Mouse (Mus musculus): ENCODE measurements around the gene Dohh.

Dohh gene

DNA sequence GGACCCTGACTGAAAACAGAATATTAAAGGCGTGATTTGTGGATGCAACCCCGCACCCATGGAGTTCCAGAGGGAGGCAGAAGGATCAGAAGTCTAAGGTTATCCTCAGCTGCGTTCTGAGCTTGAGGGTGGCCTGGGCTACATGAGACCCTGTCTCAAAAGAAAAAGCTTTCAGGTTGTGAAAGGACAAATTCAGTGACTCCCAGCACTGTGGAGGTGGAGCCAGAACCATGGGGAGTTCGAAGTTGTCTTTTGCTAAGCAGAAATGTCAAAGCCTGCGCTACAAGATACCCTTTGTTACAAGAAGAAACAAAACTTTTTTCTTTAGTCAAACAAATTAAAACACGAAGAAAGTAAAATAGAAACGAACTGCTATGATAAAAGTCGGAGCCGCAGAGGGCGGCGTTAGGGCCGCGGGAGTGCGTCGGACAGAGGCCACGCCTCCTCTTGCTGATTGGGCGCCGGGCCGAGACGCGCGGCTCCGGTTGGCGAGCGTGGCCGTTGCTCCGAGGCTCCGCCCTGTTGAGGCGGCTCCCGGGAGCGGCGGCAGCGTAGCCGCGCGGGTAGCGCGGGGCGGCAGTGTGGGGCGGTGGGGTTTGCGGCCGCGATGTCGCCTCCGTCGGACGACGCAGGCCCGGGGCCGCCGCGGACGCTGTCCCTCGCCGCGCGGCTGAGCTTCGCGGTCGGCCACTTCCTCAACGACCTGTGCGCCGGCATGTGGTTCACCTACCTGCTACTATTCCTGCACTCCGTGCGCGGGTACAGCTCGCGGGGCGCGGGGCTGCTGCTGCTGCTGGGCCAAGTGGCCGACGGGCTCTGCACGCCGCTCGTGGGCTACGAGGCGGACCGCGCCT, 27.0 kb upstream of the Dohh start, which contains the start of gene Mfsd12:
Gene Mfsd12, plus strand, starts transcription at position 501 of the 854 bp plus-strand sequence.
- no peak for DNase-seq (ENCODE audit: extremely low read depth, low read depth, low spot score)

DNA sequence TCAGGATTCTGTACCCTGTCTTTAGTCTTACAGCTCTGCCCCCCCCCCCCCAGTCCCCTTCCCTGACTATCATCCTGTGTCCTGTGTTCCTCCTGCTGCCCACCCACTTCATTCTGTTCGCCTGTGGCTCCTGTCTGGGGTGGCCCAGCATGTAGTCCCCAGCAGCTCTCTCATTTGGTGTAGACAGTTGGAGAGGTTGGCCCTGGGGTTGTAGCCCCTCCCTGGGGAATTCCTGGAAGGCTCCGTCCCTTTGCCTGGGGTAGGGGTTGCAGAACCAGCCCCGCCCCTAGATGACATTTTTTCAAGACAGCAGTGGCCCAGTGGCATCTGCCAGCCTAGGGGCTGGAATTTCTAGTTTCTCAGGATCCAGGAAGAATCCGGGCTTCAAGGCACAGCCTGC, 26.0 kb upstream of the Dohh start:
- DNase-seq (ENCODE audit: extremely low read depth, low read depth, low spot score): no peak

DNA sequence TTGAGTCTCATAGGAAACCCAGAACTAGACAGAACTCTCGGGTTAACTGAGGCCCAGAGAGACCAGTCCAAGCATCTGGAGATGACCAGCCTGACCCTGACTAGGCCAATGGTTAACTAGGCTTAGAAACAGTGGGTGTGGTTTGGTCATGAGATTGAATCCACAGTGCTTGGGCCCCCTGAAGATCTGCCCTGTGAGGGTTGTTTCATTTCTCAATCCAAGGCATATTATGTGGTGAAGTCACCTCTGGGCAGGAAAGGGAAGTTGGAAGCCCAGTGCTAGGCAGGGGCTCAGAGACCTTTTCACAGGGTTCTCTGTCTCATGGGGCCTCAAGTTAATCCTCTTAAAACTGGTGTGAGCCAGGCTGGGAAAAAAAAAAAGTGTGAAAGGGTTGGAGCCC, 25.4 kb upstream of the Dohh start:
- no peak for DNase-seq (ENCODE audit: extremely low read depth, low read depth, low spot score)

DNA sequence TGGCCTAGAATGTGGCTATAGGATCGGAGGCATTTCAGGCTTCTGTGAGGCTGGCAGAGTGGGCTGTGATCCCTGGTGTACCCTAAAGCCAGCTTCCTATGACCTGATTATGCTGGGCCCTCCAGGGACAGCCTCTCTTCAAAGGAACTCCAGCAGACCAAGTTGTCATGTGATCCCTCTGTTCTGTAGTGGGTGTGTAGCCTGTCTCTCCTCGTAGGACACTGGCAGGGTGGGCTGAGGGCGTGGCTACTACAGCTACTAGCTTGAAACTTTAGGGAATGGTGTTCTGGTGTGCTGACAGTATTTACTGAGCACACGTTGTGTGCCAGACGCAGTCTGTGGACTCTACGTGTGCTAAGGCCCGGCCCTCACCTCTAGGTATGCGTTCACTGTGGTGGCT, 23.5 kb upstream of the Dohh start:
- DNase-seq (ENCODE audit: extremely low read depth, low read depth, low spot score): no peak

DNA sequence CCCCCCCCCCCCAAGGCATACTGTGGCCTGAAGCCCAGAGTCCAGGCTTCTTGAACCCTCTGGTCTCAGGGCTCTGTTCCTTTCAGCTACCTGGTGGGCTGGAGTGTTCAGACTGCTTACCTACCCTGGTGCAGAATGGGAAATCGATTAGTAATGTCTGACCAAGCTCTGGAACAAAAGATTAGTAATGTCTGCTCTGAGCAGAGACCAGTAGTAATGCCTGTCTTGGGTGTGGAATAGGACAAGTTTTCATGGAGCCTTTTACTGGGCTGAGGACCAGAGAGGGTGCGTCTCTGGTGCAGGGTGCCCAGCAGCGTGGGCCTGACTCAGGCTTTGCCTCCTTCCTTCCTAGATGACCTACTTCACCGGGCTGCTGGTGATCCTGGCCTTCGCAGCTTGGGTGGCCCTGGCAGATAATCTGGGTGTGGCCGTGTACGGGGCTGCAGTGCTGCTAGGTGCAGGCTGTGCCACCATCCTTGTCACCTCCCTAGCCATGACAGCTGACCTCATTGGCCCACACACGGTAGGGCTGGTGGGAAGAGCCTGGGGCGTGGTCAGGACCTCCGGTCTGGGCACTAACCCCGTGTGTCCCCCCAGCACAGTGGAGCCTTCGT, 21.8 kb upstream of the Dohh start:
- no peak for DNase-seq (ENCODE audit: extremely low read depth, low read depth, low spot score)

DNA sequence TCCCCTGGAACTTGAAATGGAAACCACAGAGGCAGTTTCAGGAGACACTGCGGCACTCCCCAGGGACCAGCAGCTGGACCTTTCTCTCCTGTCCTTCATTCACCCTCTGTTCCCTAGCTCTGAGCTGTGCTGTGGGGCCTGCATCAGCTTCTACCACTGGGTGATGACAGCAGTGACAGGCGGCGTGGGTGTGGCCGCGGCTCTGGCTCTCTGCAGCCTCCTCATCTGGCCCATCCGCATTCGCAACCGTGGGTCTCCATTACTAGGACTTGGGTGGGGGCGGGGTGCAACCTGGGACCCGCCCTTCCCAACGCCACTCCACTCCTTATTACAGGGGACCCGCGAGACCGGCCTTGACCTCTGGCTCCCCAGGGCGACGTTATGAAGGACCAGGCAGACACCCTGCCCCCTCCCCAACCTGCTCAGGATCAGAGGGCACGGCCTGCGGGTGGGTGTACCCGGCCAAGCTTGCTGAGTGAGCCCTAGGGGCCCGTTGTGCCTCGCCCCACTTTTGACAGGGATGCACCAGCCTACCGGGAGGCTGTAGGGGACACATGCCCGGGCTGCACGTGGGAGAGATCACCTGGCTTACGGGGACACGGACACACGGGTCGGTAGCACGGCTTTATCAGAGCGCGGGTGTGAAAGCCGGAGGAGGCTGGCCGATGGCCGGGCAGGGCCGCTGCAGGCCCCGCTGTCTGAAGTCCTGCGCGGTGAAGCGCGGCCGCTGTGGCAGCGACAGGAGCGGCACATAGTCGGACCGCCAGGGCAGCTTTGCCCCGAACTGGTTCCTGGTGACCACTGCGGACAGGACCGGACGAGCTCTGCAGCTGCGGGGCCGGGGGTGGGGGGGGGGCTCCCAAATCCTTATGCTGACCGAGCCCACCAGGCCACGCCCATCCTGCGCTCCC, 20.5 kb upstream of the Dohh start:
- no peak for DNase-seq (ENCODE audit: extremely low read depth, low read depth, low spot score)

DNA sequence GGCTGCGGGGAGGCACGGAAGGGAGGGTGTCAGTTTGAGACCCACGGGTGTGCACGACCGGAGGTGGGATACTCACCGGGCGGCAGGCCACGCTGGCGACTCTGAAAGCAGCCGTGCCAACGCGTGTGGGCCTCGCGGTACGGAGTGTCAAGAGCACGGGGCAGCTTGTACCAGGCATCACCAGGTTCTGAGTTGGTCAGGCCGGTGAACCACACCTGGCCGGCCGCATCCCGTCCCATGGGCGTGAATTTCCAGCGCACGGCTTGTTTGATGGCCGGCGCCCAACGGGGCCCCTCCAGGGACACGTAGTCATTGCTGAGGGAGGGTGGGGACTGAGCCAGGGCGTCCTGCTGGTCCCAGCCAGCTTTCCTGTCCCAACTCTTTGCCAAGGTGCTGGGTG, 19.6 kb upstream of the Dohh start:
- no peak for DNase-seq (ENCODE audit: extremely low read depth, low read depth, low spot score)

DNA sequence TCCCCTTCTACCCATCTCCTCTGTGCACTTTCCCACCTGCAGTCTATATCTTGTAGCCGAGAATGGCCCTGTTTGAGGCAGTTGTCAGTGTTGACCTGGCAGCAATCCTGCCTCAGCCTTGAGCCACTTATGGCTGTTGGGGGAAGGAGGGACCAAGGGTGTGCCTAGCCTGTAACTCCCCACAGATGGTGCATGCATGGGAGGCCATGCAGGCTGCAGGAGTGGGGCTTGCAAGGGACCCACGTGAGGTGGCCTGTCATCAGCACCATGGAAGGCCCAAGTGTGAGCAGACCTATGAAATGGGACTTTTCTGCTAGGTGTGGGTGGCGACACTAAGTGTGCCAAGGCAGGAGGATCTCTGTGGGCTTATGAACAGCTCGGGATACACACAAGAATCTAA, 19.2 kb upstream of the Dohh start:
- no peak for DNase-seq (ENCODE audit: extremely low read depth, low read depth, low spot score)

DNA sequence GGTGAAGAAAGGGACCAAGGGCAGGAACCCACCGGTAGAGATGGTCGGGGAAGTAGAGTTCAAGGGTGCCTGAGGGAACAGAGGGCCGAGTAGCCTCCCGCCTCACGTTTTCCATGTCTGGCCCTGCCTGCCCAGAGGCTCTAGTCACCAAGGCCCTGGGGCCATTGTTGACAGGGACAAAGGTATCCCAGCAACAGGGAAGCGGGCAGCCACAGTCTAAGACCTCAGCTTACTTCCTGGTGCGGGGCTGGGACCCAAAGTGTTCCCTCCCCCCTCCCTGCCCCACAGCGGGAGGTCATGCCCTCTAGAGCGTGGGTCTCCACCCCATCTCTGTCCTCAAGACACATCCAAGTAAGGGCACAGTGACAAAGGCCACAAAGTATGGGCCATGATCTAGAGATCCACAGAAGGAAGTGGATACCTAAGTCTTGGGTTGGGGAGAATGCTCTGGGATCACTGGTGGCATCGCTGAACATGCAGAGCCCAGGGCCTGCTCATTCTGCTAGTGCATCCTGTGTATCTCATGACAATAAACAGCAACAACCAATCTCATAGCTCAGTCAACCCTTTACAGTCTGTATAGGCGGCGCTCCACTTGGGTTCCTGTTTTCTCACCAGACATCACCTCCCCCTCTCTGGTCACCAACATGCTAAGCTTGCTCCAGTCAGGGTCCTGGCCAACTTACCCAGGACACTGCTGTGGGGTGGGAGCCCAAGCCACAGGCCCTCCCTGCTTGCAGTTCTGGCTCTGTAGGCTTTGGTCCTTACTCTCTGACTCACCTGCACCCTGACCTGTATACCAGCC, 18.4 kb upstream of the Dohh start, which contains the start of gene 4930404N11Rik:
Gene 4930404N11Rik, minus strand, starts transcription at position 145 of the 805 bp plus-strand sequence.
- no peak for DNase-seq (ENCODE audit: extremely low read depth, low read depth, low spot score)

DNA sequence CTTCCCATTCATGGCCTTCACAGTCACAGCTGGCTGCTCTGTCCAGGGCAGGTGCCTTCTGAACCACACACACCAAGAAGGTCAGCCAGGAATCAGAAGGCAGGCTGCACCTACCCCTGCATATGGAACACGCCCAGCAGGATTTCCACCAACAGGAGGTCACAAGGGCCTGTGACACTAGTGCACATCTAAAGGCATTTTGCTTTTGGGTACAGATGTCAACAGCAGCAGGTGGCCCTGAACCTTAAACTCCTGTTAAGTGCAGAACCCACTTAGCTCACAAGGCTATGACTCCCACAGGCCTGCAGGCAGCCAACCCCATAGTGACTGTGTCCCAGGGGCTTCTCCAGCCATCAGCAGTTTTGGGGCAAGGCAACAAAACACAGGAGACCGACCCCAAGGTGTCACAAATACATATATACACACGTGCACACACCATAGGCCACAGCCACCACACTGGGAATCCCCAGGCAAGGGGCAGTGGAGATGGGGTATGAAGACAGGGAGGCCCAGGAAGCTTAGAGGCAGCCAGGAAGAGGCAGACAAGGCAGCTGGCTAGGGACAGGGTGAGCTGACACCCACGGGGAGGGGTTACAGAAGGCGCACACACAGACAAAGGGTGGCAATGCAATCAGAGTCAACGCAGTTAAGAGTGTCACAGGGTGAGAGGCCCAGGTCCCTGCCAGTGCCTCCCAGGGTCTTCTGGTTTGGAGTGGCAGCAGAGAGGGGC, 17.6 kb upstream of the Dohh start:
- no peak for DNase-seq (ENCODE audit: extremely low read depth, low read depth, low spot score)

DNA sequence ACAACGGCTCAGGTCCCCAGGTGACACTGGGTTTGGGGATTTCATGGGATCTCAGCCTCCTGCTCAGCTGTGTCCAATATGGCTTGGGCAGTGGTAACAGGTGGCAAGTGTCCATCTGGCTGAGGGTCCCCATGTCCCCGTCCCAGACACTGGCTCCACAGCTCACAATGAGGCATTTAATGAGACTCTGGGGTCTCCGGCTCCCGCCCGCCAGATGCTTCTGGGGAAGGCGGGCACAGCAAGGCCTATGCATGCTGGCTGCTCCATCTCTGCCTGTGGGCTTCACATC, 17.1 kb upstream of the Dohh start:
- DNase-seq (ENCODE audit: extremely low read depth, low read depth, low spot score): no peak

DNA sequence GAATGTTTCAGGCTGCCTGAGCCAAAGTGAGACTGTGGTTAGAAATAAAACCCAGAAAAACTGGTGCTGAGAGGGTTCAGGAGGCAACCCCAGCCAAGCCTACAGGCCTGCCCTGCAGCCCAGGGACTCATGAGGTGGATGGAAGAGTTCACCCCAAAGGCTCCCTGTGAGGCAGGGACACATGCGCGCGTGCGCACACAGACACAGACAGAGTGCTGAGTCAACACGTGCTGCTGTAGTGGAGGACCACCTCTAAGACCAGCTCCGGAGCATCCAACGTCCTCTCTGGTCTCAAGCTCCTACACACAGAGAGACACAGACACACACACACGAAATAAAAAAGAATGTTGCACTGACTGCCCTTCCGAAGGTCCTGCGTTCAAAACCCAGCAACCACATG, 8.9 kb upstream of the Dohh start:
- no peak for DNase-seq (ENCODE audit: extremely low read depth, low read depth, low spot score)

DNA sequence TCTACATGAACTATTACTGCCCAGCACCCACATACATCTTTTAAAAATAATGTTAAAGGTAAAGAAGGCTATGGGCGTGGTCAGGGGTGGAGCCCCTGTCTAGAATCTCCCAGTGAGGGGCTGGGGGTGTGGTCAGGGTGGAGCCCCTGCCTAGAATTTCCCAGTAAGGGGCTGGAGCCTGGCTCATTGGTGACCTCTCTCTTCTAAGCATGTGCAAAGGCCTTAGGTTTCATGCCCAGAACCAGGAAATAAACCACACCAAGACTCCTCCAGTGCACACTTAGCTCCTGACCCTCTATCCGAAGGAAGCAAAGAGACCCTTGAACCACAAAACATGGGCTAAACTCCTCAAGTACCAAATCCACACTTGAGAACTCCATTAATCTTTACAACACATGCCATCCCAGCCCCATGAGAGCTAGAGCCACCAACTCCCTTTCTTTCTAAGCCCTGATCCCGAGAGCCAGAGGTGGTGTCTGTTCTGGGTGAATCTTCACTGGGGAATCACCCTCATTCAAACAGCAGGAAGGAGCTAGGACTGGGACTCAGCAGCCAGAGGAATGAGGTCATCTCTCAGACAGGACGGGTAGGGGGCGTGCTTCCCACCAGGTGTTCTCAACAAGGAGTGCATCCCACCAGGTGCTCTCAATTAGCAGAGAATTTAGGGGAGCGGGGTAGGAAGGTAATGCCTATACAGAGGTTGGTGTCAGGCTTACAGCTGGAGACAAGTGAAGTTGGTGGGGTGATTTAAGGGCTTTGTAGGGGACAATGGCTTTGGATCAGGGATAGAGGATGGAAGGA, 7.5 kb upstream of the Dohh start:
- DNase-seq (ENCODE audit: extremely low read depth, low read depth, low spot score): no peak

DNA sequence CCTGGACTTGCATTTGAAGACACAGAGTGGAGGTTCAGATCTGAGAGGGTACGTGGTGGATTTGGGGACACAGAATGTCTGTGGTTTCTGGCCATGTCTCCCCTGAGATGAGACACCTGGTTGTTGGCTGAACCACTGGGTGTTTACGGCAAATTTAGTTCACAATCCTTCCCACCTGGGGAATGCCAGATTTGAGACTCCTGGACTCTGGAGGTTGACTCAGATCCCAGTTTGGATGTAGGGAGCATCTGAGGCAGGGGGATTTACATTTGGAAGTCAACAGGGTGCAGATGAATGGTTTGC, 6.9 kb upstream of the Dohh start:
- DNase-seq (ENCODE audit: extremely low read depth, low read depth, low spot score): no peak

DNA sequence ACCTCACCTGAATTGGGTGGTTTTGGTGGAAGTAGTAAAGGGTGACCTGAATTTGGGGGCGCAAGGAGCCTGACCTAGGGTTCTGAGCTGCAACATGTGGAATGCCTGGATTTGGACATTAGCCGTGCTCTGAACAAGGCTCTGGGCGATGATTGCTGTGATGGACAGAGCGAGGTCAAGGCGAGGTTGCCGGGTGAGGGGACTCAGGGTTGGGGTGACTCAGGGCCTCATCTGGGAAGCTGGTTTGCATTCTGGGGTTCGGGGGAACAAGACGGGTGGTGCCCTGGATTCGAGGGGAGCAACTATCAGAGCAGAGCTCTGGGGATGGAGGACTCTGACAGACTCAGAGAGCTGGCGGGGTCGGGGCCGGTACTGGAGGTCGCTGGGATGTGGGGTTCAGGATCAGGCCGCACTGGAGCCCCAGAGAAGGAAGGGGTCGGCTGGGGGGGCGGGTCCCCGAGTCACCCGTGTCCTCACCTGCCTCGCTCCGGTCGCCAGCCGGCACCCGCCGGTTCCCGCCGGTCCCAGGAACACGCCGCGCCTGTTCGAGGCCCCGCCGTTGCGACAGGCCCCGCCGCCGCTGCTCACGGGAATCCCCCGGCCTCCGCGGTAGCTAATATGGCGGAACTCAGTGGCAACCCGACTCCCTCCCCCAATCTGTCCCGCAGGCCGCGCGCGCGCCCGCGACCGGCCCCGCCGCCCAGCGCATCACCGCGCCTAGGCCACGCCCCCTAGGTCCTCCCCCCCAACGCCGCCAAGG, 6.3 kb upstream of the Dohh start, which contains the start of gene Fzr1:
Gene Fzr1, minus strand, starts transcription at position 724 of the 760 bp plus-strand sequence.
- no peak for DNase-seq (ENCODE audit: extremely low read depth, low read depth, low spot score)

DNA sequence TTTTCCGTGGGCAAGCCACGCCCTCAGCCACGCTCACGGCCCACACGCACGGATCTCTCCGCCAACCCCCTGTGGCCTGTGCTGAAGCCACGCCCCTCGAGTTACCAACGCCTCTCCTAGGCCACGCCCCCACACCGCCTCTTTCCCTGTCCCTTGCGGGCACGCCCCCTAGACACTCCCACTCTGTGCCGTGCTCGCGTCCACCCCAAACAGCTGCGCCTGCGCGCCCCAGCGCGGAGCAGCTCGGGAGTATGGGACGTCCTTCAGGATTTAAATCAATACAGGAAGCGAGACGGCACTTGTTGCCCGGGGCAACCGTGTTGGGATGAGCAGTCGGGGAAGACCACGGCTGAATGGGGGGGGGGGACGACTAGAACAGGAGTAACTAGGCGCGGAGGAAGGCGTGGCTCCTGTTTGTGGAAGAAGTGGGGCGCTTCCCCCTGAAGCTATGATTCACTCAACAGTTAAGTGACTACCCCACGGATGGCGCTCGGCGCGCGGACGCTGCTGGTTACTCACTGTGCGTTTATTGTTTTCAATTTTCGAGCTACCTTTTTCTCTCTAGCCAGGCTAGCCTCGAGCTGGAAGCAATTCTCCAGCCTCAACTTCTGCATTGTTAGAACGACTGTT, 5.6 kb upstream of the Dohh start:
- peak; percentile 87 for DNase-seq (ENCODE audit: extremely low read depth, low read depth, low spot score)

DNA sequence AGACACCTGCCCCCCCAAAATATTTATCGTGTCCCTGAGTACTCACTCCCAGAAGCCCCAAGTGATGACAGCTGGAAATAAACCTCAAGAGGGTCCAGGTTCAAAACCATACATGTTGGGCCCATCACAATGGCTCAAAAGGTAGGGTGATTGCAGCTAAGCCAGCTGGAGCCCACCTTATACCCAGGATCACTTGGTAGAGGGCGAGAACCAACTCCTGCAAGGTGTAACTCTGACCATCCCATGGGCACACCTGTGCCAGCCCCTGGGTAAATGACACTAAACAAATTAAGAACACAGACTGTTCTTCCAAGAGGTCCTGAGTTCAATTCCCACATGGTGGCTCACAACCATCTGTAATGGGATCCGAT, 5.1 kb upstream of the Dohh start:
- no peak for DNase-seq (ENCODE audit: extremely low read depth, low read depth, low spot score)

DNA sequence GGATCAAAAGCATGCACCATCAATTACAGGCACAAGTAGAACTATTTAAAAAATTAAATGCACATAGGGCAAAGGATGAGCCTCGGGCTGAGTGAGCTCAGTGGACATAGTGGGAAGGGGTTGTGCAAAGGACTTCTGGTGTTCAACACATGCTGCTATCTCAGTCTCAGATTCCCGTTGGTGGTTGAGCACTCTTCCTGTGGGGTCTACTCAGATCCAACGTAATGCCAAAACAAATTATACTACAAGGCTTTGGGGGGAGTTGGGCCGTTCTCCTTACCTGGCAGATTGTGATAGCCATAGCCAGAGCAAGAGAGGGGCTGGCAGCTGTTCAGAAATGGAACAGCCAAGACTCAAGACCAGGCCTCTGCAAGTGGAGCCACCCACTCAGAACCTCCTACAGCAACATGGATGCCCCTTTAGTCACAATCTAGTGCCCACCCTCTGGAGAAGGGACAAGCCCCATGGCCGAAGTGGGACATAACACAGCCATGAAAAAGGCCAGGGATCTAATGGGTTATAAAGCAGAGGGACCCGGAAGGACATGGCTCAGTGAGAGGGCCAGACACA, 4.3 kb upstream of the Dohh start:
- no peak for DNase-seq (ENCODE audit: extremely low read depth, low read depth, low spot score)

Measured in fat pad, adult 2 months (tissue).